Mouse (Mus musculus): Measurements from ENCODE around the gene Dop1b.
A peak's percentile ranks its signal among the peaks of the same experiment; 100 is the strongest.
"Not testable (repeated sequence)": the region's sequence is repeated elsewhere in the genome, so short reads cannot be mapped to it uniquely, and the experiment has no call there.

Gene Dop1b

GRCm38 (mm10) chr16:93711411-93712188, at the start of gene Dop1b:
Gene Dop1b (plus strand): TSS chr16:93711904.
- DNase-seq = peak; percentile 98

- no peak for DNase-seq
Observed at GRCm38 (mm10) chr16:93667976-93668375, 43.7 kb upstream of the Dop1b start.

GRCm38 (mm10) chr16:93669521-93669920, 42.2 kb upstream of the Dop1b start:
- DNase-seq = no peak

- DNase-seq = not testable (repeated sequence)
Observed at GRCm38 (mm10) chr16:93670466-93670865, 41.2 kb upstream of the Dop1b start.

- DNase-seq = no peak
Observed at GRCm38 (mm10) chr16:93671064-93671463, 40.6 kb upstream of the Dop1b start.

GRCm38 (mm10) chr16:93676376-93676775, 35.3 kb upstream of the Dop1b start:
- no peak for DNase-seq

- no peak for DNase-seq
Observed at GRCm38 (mm10) chr16:93678206-93678605, 33.5 kb upstream of the Dop1b start.

GRCm38 (mm10) chr16:93679165-93679564, 32.5 kb upstream of the Dop1b start:
- no peak for DNase-seq

- DNase-seq = no peak
Observed at GRCm38 (mm10) chr16:93682156-93682688, 29.5 kb upstream of the Dop1b start.

GRCm38 (mm10) chr16:93682689-93683507, 28.8 kb upstream of the Dop1b start, which contains the start of gene Cbr3:
Gene Cbr3 (plus strand): TSS chr16:93683215.
- DNase-seq = peak; percentile 56

GRCm38 (mm10) chr16:93683508-93684236, 28.0 kb upstream of the Dop1b start:
- no peak for DNase-seq

- DNase-seq = no peak
Observed at GRCm38 (mm10) chr16:93684441-93684840, 27.3 kb upstream of the Dop1b start.

GRCm38 (mm10) chr16:93685783-93686182, 25.9 kb upstream of the Dop1b start:
- DNase-seq = not testable (repeated sequence)

GRCm38 (mm10) chr16:93686421-93686820, 25.3 kb upstream of the Dop1b start:
- no peak for DNase-seq

GRCm38 (mm10) chr16:93686945-93687344, 24.8 kb upstream of the Dop1b start:
- no peak for DNase-seq

- no peak for DNase-seq
Observed at GRCm38 (mm10) chr16:93691206-93691841, 20.4 kb upstream of the Dop1b start.

- DNase-seq = no peak
Observed at GRCm38 (mm10) chr16:93692744-93693143, 19.0 kb upstream of the Dop1b start.

GRCm38 (mm10) chr16:93707116-93707515, 4.6 kb upstream of the Dop1b start:
- peak; percentile 8 for DNase-seq

- DNase-seq = no peak
Observed at GRCm38 (mm10) chr16:93709217-93709616, 2.5 kb upstream of the Dop1b start.

- DNase-seq = peak; percentile 89
Observed at GRCm38 (mm10) chr16:93710924-93711323, 780 bp upstream of the Dop1b start.

- DNase-seq = peak; percentile 42
Observed at GRCm38 (mm10) chr16:93712189-93712885, 633 bp downstream of the Dop1b start.

- peak; percentile 69 for DNase-seq
Observed at GRCm38 (mm10) chr16:93712966-93713365, 1.3 kb downstream of the Dop1b start.
